Mouse (Mus musculus) small intestine, adult 2 months (tissue): ENCODE results near the gene Tbc1d9.

Experiments
- CTCF ChIP-seq: fragments of 200-500 bp; IDR thresholded peaks from 2 replicates; pipeline ENCODE4 v1.5.1; 2012; ENCODE audit warnings: low read depth, mild to moderate bottlenecking, control low read depth, inconsistent platforms, low read length, moderate library complexity, mixed read lengths; ENCODE audit not compliant: insufficient replicate concordance, insufficient read length; ENCODE audit errors: extremely low read depth
- POLR2A ChIP-seq: fragments of 200-500 bp; IDR thresholded peaks from 2 replicates; pipeline ENCODE4 v1.6.1; 2012; ENCODE audit warnings: low read depth, mild to moderate bottlenecking, control low read depth, inconsistent platforms, low read length, moderate library complexity

GRCm38 (mm10) chr8:83189538-83190095, 24.5 kb downstream of the Tbc1d9 start:
- no peak for TF ChIP-seq POLR2A
- no peak for TF ChIP-seq CTCF
